Mouse (Mus musculus): ENCODE data around the gene Rere. TPM values are rescaled to one million over a fixed set of nuclear protein-coding genes. Genes with fewer than 3 reads are reported as not detected.
A peak's percentile ranks its signal among the peaks of the same experiment; 100 is the strongest.

Gene Rere
- total and polyA plus RNA-seq, 3 experiments = 4.1 to 31.8 TPM; not detected in 1

DNA sequence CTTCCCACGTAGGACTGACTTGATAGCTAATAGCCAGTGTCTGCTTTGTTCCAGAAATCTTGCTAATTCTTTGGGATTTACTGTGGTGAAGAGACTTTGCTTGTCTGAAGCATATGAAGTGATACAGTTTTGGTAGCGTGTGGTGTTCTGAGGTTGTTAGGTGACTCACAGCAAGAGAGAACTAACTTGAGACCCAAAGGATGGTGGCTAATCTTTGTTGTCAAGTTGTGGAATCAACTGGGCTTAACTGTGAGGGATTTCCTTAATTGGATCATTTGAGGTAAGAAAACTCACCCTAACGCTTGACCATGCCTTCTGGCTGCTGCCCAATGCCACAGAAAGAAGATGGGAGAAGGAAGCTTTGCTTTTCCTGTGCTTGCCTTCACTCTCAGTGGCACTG lies 63.1 kb downstream of the Rere start:
- Histone ChIP-seq H3K4me3 (ENCODE audit: control insufficient read depth in 1 of 2, insufficient read depth in 1 of 2, low read depth in 2 of 2, low read length in 2 of 2) (no peak overlapping the region), H3K36me3 (ENCODE audit: control insufficient read depth in 1 of 2, insufficient read depth in 2 of 2, low read length in 2 of 2) (peaks cover 0 to 7% of the 10 kb centered on the region in 2 experiments; a peak in 2 of 4 replicates), H3K79me2 (ENCODE audit: control insufficient read depth, insufficient read depth, low read length, poor library complexity) (0 out of 2 replicates have a peak, but pooled peaks cover under 1% of the 10 kb centered on the region), H3K9ac (ENCODE audit: control insufficient read depth, low read depth, low read length, poor library complexity, severe bottlenecking) (no peak overlapping the region), H3K27me3 (ENCODE audit: control insufficient read depth in 1 of 2, insufficient read depth in 2 of 2, low read length in 2 of 2) (no peaks in the 10 kb centered on the region), H3K9me3 (replicated peaks; ENCODE audit: insufficient read depth, low read length) (no peaks in the 10 kb centered on the region), H3K4me1 (ENCODE audit: control insufficient read depth in 1 of 2, insufficient read depth in 2 of 2, low read length in 2 of 2) (peaks cover 0 to 4% of the 10 kb centered on the region in 2 experiments; a peak in 3 of 4 replicates), H3K27ac (ENCODE audit: control insufficient read depth, low read depth, low read length) (no peak overlapping the region)
- no peak for TF ChIP-seq ZMIZ1 (IDR thresholded peaks at IDR 0.05; ENCODE audit: low read depth, low read length)
- no peak for TF ChIP-seq CTCF (IDR thresholded peaks at IDR 0.05 in 2 of 3, conservative IDR thresholded peaks at IDR 0.05 in 1 of 3; ENCODE audit: control insufficient read depth in 1 of 3, insufficient read depth in 1 of 3, low read depth in 2 of 3, low read length in 3 of 3, poor library complexity in 1 of 3, severe bottlenecking in 1 of 3)
- no peak for TF ChIP-seq ZC3H11A (IDR thresholded peaks at IDR 0.05; ENCODE audit: low read depth, low read length)
- TF ChIP-seq E2F4 (IDR thresholded peaks at IDR 0.05; ENCODE audit: borderline replicate concordance, low read depth, low read length) = no peak
- no peak for TF ChIP-seq TBP (IDR thresholded peaks at IDR 0.05; ENCODE audit: low read depth, low read length)
- TF ChIP-seq NRF1 (IDR thresholded peaks at IDR 0.05; ENCODE audit: insufficient read depth, low read depth, low read length, poor library complexity, severe bottlenecking) = no peak
- no peak for TF ChIP-seq SMC3 (IDR thresholded peaks at IDR 0.05; ENCODE audit: low read depth, low read length)
- TF ChIP-seq EP300 (IDR thresholded peaks at IDR 0.05; ENCODE audit: low read depth in 1 of 2, low read length in 2 of 2) = no peak
- TF ChIP-seq HCFC1 (IDR thresholded peaks at IDR 0.05; ENCODE audit: low read depth, low read length) = no peak
- TF ChIP-seq GABPA (IDR thresholded peaks at IDR 0.05; ENCODE audit: low read depth, low read length) = no peak
- TF ChIP-seq GATA1 (IDR thresholded peaks at IDR 0.05; ENCODE audit: low read depth, low read length) = no peak
- TF ChIP-seq CHD1 (IDR thresholded peaks at IDR 0.05; ENCODE audit: low read depth, low read length) = no peak
- no peak for TF ChIP-seq MYC (IDR thresholded peaks at IDR 0.05; ENCODE audit: low read depth, low read length)
- no peak for TF ChIP-seq TCF12 (IDR thresholded peaks at IDR 0.05; ENCODE audit: low read depth, low read length)
- DNase-seq (ENCODE audit: low read depth, low spot score) = no peak

DNA sequence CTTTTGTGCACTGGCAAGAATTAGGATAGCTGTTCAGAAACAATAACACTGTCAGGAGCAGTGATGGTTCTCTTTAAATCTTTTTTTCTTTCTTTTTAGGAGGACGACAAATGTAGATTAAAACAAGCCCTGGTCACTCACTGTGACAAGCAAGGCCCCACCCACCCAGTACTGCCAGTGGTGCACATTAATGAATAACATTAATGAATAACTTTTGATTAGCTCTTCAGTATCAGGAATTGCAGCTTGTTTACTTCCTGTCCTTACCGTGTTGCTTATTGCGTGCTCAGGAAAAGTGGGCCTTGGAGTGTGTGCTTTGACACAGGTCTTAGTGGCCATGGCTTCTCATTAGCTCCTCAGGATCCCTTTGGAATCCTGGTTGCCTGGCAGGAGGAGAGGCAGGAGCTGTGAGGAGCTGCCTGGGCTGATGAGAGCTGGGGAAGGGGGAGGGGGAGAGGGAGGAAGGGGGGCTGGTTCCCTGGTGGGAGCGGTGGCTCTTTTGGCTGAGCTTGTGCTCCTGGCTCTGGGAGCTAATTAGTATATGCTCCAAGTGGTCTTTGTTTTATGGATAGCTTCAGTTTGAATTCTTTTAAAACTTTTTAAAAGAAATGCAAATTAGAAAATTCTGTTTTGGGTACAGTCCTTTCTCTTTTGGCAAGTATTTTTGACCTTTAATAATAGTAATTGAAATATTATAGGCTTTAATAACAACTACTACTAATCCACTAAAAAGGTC lies 65.4 kb downstream of the Rere start:
- TF ChIP-seq HCFC1 (IDR thresholded peaks at IDR 0.05; ENCODE audit: low read depth, low read length) (no peak), POLR2A (IDR thresholded peaks at IDR 0.05; ENCODE audit: control insufficient read depth in 1 of 2, insufficient read depth in 1 of 2, low read depth in 1 of 2, low read length in 2 of 2, poor library complexity in 1 of 2) (no peak), ELF1 (IDR thresholded peaks at IDR 0.05; ENCODE audit: low read depth, low read length) (0 out of 2 replicates have a peak, but pooled peaks have one; percentile 5), MEF2A (IDR thresholded peaks at IDR 0.05; ENCODE audit: extremely low read depth, insufficient replicate concordance, low read depth, low read length, poor library complexity, severe bottlenecking) (no peak), POLR2AphosphoS5 (IDR thresholded peaks at IDR 0.05; ENCODE audit: borderline replicate concordance, low read depth, low read length) (no peak), USF2 (IDR thresholded peaks at IDR 0.05; ENCODE audit: borderline replicate concordance in 1 of 2, insufficient read depth in 1 of 2, low read depth in 1 of 2, low read length in 2 of 2) (no peak), ZMIZ1 (IDR thresholded peaks at IDR 0.05; ENCODE audit: low read depth, low read length) (no peak), MYB (IDR thresholded peaks at IDR 0.05; ENCODE audit: low read depth, low read length) (no peak)
- no peak for DNase-seq (ENCODE audit: low read depth, low spot score)
- H3K9me3 ChIP-seq (replicated peaks; ENCODE audit: insufficient read depth, low read length) = no peaks in the 10 kb centered on the region
- H3K4me3 ChIP-seq (ENCODE audit: control insufficient read depth in 1 of 2, insufficient read depth in 1 of 2, low read depth in 2 of 2, low read length in 2 of 2) = no peak overlapping the region
- no peak overlapping the region for H3K9ac ChIP-seq (ENCODE audit: control insufficient read depth, low read depth, low read length, poor library complexity, severe bottlenecking)
- peaks cover 0 to 14% of the 10 kb centered on the region in 2 experiments; a peak in 2 of 4 replicates for H3K36me3 ChIP-seq (ENCODE audit: control insufficient read depth in 1 of 2, insufficient read depth in 2 of 2, low read length in 2 of 2)
- H3K27me3 ChIP-seq (ENCODE audit: control insufficient read depth in 1 of 2, insufficient read depth in 2 of 2, low read length in 2 of 2) = no peaks in the 10 kb centered on the region
- 0 out of 2 replicates have a peak, but pooled peaks cover 1% of the 10 kb centered on the region for H3K79me2 ChIP-seq (ENCODE audit: control insufficient read depth, insufficient read depth, low read length, poor library complexity)
- H3K4me1 ChIP-seq (ENCODE audit: control insufficient read depth in 1 of 2, insufficient read depth in 2 of 2, low read length in 2 of 2) = peaks cover 0 to 5% of the 10 kb centered on the region in 2 experiments
- H3K27ac ChIP-seq (ENCODE audit: control insufficient read depth, low read depth, low read length) = no peak overlapping the region

All from MEL (cell line).